Mouse (Mus musculus) MN1 (cell line): ENCODE results near the gene Commd1.

Experiments used
- DNase-seq: peaks from one replicate; pipeline ENCODE4 v3.0.0-alpha.2; 2016; ENCODE audit warnings: low spot score

Commd1 gene

DNA sequence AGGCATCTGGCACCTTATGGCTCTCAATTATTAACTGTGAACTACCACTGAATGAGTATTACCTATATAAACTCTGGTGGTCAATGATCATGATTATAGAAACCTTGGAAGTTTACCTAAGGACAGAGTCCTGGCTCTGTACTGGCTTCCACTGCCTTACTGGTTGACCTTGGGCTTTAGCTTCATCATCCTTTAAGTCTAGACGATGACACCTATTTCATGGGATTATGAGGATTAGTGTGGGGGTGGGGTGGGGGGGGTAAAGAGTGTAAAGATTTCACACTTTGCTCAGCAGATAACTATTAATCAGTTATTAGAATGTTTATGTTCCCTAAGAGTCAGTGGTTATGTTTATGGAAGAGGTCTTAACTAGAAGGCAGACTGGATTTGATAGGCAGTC is 7.6 kb upstream of the Commd1 start:
- no peak for DNase-seq

- DNase-seq, result peak; percentile 89
These were observed 5.2 kb upstream of the Commd1 start for GRCm38 (mm10) chr11:22987357-22987756.

GRCm38 (mm10) chr11:22985510-22985909 is 3.3 kb upstream of the Commd1 start:
- no peak for DNase-seq

DNA sequence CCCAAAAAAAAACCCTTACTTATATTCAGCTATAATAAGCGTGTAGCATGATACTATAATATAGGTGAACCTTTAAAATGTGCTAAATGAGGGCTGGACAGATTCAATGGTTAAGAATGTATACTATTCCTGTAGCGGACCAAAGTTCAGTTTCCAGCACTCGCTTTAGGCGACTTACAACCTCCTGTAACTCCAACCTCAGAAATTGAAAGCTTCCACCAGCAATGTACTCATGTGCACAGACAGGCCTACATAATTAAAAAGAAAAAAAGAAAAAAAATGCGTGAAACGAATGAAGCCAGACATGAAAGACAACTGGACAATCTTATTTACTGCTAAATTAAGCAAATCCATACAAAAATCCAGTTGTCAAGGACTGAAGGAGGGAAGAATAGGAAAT is 664 bp upstream of the Commd1 start:
- DNase-seq, result peak; percentile 38

DNA sequence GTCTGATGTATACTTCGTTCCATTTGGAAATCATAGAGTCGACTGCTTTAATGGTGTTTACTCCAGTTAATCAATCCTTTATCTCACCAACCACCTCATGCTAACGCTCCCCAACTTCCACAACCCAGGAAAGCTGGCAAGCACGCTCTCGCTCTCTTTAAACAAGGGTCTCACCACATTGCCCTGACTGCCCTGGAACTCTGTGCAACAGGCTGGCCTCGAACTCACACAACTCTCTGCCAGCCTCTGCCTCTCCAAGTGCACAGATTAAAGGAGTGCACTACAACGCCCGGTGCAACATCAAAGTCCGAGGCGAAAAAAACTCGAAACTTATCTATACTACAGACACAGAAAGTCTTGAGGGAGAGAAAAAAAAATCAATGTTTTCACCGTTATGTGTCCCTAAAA is 635 bp downstream of the Commd1 start:
- no peak for DNase-seq

DNA sequence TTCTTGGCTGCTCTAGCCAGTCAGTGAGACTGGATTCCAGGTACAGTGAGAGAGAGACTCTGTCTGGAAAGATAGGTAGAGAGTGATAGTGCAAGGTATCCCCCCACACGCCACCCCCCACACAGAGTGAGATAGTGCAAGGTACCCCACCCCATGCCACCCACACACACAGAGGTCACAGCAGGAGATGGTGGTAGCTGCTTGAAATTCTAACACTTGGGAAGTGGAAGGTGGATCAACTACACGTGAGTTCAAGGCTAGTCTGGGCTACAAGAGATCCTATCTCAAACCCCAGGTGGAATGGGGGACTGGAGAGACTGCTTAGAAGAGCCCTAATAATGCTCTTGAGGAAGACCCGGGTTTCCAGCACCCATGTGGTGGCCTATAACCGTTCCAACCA is 1.1 kb downstream of the Commd1 start:
- DNase-seq, result no peak

GRCm38 (mm10) chr11:22979221-22979620 is 3.0 kb downstream of the Commd1 start:
- DNase-seq, result peak; percentile 65

GRCm38 (mm10) chr11:22978711-22979110 is 3.5 kb downstream of the Commd1 start:
- DNase-seq, result peak; percentile 51

DNA sequence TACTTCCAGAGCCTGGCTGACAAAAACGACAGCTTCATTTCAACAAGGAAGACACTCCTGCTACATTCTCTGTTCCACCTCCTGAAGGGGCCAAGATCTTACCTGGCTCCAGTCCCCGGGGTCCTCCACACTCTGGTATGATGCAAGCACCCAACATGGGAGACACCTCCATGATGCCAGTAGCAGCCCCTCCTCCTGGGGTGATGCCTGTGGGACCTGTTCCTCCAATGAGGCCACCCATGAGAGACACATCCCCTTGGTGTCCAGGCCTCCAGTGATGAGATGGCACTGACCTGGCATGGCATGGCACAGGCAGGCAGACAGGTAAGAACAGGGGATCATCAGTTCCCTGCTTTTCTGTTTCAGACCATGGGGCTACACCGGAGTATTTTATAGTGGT is 4.0 kb downstream of the Commd1 start:
- DNase-seq, result no peak

GRCm38 (mm10) chr11:22973599-22973998 is 8.6 kb downstream of the Commd1 start:
- no peak for DNase-seq

DNA sequence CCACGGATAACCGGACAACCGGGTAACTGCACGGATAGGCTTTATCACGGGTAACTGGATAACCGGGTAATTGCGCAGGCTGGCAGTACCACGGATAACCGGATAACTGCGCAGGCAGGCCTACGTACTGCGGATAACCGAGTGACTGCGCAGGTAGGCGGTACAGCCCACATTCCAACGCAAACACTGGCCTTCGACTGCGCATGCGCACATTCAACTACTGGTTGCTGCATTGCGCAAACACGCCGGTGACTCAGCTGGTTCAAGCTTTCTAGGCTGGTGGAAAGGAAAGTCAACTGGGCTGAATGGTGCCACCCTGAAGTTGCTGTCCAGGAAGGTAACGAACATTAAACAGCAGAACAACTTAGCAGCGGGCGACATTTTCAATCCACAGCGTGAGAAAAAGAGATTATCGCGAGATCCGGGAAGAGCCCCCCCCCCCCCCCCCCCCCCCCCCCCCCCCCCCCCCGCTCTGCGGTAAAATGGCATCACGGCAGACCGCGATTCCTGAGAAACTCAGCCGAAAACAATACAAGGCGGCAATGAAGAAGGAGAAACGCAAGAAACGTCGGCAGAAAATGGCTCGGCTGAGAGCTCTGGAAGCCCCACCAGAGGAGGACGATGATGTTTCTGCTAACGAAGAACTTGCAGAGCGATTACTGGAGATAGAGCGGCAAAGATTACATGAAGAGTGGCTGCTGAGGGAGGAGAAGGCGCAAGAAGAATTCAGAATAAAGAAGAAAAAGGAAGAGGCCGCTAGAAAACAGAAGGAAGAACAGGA is 9.2 kb downstream of the Commd1 start:
- no peak for DNase-seq

- DNase-seq, result no peak
These were observed 10.1 kb downstream of the Commd1 start, which contains the start of gene Zrsr1 for GRCm38 (mm10) chr11:22971835-22972709. TSS of gene Zrsr1 (plus strand) at chr11:22972005.

DNA sequence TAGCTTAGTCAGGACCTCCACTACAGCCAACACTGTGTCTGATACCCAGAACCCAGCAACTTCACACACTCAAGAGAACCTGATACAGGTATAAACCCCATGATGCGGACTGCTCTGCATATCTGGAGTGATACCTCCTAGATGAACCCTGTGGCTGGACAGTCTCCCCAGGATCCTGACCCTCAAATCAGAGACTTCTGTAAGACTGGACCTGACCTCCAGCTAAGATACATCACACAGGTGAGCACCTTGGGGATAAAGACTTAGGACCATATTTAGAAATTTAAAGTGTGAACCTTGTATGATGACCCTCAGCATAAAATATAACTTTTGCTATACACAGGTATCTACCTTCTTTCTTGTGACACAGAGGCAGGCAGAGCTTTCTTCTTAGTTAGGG is 11.6 kb downstream of the Commd1 start:
- DNase-seq, result no peak

- DNase-seq, result no peak
These were observed 12.7 kb downstream of the Commd1 start for GRCm38 (mm10) chr11:22969486-22969885.

GRCm38 (mm10) chr11:22965503-22965902 is 16.7 kb downstream of the Commd1 start:
- DNase-seq, result peak; percentile 55

DNA sequence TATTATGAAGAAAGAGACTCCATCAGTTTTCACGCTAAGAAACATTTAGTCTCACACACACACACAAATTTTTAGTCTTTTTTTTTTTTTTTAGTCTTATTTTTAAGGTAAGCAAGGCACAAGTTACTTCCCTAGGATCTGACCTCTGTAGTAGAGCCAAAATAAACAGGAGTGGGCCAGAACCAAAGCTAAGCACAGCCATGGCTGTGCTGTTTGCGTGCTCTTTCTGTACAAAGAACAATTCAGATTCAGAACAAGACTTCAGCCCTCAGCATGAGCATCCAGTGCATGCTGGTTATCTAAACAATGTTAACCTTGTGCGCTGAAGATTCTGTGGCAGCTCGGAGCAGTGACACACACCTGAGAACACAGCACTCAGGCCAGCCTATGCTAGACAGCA is 17.8 kb downstream of the Commd1 start:
- no peak for DNase-seq

- DNase-seq, result no peak
These were observed 20.1 kb downstream of the Commd1 start for GRCm38 (mm10) chr11:22962101-22962500.

DNA sequence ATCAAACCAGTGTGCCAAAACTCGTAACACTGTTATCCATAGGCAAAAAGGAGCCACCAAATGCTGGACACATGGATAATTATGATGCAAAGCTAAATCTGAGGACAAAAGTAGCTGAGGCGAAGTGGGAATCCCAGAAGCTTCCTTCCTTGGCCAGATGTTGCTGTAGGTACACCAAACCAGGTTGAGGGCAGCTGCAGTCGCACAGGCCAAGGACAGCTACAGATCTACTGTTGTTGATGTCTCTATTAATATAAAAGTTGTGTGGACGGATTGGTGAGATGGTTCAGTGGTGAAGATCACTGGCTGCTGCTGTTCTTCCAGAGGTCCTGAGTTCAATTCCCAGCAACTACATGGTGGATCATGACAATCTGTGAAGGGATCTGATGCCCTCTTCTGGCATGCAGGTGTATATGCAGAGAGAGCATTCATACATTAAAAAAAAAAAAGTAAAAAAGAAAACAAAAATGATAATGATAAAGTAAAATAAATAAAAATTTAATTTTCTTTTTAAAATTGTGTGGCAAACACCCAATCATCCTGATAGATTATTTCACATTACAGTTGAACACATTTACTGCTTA is 24.3 kb downstream of the Commd1 start:
- no peak for DNase-seq

- peak; percentile 79 for DNase-seq
These were observed 25.4 kb downstream of the Commd1 start for GRCm38 (mm10) chr11:22956830-22957229.

- no peak for DNase-seq
These were observed 25.8 kb downstream of the Commd1 start for GRCm38 (mm10) chr11:22956346-22956745.

DNA sequence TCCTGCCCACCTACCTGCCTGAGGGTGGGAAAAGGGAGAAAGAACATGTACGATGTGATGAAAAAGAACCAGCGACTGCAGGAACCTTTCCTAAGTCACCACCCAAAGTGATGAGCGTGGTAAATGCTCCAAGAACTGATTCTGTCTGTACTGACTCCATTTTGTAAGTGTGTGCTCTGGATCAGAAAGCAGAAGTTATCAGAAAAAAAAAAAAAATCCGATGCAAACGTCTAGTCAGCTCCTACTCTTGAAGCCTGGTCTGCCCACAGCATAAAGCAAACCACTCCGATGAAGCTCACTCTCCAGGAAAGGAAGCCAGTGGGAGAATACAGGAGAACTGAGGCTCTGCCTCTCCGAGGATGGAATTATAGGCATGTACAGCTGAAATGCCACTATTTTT is 29.5 kb downstream of the Commd1 start:
- no peak for DNase-seq

DNA sequence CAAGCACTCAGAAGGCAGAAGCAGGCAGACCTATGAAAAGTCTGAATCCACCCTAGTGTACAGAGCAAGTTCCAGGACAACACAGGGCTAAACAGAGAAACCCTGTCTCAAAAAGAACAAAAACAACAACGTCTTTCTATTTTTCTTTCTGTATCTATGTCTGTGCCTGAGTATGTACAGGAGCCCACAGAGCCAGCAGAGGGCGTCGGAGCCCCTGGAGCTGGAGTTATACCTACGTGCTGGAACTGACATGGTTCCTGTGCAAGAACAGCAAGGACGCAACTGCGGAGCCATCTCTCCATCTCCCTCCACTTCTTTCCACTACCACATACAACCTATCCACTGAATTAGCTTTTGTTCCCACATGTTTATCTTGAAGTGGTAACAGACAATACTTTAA is 32.1 kb downstream of the Commd1 start:
- no peak for DNase-seq

DNA sequence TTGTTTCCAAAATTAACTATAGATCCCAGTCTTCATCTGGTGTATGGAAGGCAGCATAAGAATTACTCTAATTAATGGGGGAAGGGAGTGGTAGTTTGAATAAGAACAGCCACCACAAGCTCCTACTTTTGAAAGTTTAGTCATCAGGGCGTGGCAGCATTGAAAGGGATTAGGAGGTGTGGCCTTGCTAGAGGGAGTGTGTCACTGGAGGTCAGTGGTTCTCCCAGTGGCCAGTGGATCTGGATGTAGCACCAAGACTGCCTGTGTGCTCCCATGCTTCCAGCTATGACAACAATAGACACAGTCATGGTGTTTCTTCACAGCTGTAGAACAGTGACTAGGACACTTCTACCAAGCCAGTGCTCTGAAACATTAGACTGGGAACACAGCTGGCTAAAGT is 33.1 kb downstream of the Commd1 start:
- DNase-seq, result no peak
